Mouse (Mus musculus) leukemia stem cell, adult 10-12 weeks (primary cell): ENCODE measurements around the gene Nop10. TPM values are rescaled to one million over a fixed set of nuclear protein-coding genes. Genes with fewer than 3 reads are reported as not detected.

Experiments
- polyA plus RNA-seq: library from polyadenylated mRNA; stranded (reverse); fragments of >175 nt; gene quantifications from 2 replicates; pipeline ENCODE4 v1.2.3, GENCODE M21; 2012; ENCODE audit warnings: low replicate concordance

Nop10 gene
- 71.1 and 91.1 TPM in 2 replicates for polyA plus RNA-seq

GRCm38 (mm10) chr2:112261748-112262653 lies at the start of gene Nop10:
TSS of gene Nop10 (plus strand) at chr2:112261926.

DNA sequence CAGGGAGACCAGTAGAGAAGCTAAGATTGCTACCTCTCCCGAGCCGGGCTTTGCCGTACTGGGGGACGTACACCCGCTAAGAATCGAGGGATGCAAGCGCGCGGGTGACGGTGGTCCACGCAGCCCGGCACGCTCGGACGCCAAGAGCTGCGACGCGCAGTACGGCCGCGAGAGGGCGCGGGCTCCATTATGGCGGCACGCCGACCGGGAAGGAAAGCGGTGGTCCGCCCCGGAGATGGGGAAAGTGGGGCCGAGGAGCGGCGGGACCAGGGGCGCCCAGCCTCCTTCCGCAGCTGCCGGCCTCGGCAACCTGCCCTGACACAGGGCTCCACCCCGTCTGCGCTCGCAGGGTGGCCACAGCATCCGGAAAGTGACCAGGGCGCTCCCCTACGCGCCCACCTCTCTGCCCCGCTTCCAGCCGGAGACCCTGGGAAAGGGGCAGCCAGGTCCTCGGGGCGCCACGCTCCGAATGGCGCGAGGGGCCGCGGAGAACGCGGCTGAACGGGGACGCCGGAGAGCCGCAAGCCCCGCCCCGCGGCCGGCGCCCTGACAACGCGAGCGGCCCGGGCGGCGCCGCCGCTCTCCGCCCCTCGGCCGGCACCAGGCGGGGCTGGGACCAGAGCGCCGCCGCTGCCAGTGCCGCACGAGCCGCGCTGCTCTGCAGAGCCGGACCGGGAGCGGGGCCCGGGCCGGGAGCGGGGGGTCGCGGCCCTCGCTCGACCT lies 22.4 kb upstream of the Nop10 start, which contains the start of gene Lpcat4:
Gene Lpcat4, plus strand, starts transcription at position 257 of the 723 bp plus-strand sequence.

GRCm38 (mm10) chr2:112259241-112259962 lies 2.3 kb upstream of the Nop10 start, which contains the start of gene Nutm1:
TSS of gene Nutm1 (minus strand) at chr2:112259291.

GRCm38 (mm10) chr2:112265448-112266241 lies 3.9 kb downstream of the Nop10 start, which contains the start of gene Slc12a6:
TSS of gene Slc12a6 (plus strand) at chr2:112265825.

GRCm38 (mm10) chr2:112266242-112266592 lies 4.5 kb downstream of the Nop10 start, which contains the start of gene Gm21985:
TSS of gene Gm21985 (plus strand) at chr2:112266314.

Other genes starting within 250 kb of the Nop10 start
- gene Olfr1310, start 249.2 kb upstream of the Nop10 start, polyA plus RNA-seq, result not detected in 2 replicates
- not detected in 2 replicates for gene Olfr1311, start 237.5 kb upstream of the Nop10 start, polyA plus RNA-seq
- gene Olfr1312, start 211.7 kb upstream of the Nop10 start, polyA plus RNA-seq, result 0.03 TPM in 1 of 2 replicates, not detected in the other
- gene Olfr1313, start 184.1 kb upstream of the Nop10 start, polyA plus RNA-seq, result not detected in 2 replicates
- gene Olfr1314, start 165.1 kb upstream of the Nop10 start, polyA plus RNA-seq, result not detected in 2 replicates
- not detected in 2 replicates for gene Olfr1315-ps1, start 146.5 kb upstream of the Nop10 start, polyA plus RNA-seq
- not detected in 2 replicates for gene Olfr1316, start 126.9 kb upstream of the Nop10 start, polyA plus RNA-seq
- not detected in 2 replicates for gene Olfr1317, start 121.6 kb upstream of the Nop10 start, polyA plus RNA-seq
- not detected in 2 replicates for gene Olfr1318, start 107.7 kb upstream of the Nop10 start, polyA plus RNA-seq
- 32.0 and 38.3 TPM in 2 replicates for gene Lpcat4, start 22.5 kb upstream of the Nop10 start, polyA plus RNA-seq
- gene Nutm1, start 2.6 kb upstream of the Nop10 start, polyA plus RNA-seq, result not detected in 2 replicates
- 7.6 and 8.0 TPM in 2 replicates for gene Slc12a6, start 3.9 kb downstream of the Nop10 start, polyA plus RNA-seq
- gene Gm21985, start 4.4 kb downstream of the Nop10 start, polyA plus RNA-seq, result not detected in 2 replicates
- gene Emc4, start 106.1 kb downstream of the Nop10 start, polyA plus RNA-seq, result 17.6 and 36.6 TPM in 2 replicates
- gene Katnbl1, start 117.3 kb downstream of the Nop10 start, polyA plus RNA-seq, result 1.7 and 2.7 TPM in 2 replicates
- gene Emc7, start 193.1 kb downstream of the Nop10 start, polyA plus RNA-seq, result 0.33 and 1.9 TPM in 2 replicates
- gene Chrm5, start 218.8 kb downstream of the Nop10 start, polyA plus RNA-seq, result not detected in 2 replicates
- gene Aven, start 231.0 kb downstream of the Nop10 start, polyA plus RNA-seq, result 5.0 and 7.2 TPM in 2 replicates